Mouse (Mus musculus) 3T3-L1 (cell line): ENCODE measurements around the gene Golgb1.

Experiments used
- DNase-seq: peaks from one replicate; pipeline ENCODE4 v3.0.0-alpha.2; 2015; ENCODE audit warnings: low read depth, low spot score

Golgb1 gene

DNA sequence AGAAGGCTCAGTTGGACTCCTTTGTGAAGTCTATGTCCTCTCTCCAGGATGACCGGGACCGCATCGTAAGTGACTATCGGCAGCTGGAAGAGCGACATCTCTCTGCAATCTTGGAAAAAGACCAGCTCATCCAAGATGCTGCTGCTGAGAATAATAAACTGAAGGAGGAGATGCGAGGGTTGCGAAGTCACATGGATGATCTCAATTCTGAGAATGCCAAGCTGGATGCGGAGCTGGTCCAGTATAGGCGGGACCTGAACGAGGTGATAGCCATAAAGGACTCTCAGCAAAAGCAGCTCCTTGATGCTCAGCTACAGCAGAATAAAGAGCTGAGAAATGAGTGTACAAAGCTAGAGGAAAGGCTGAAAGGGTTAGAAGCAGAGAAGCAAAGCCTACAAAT is 43.6 kb downstream of the Golgb1 start:
- DNase-seq = no peak

DNA sequence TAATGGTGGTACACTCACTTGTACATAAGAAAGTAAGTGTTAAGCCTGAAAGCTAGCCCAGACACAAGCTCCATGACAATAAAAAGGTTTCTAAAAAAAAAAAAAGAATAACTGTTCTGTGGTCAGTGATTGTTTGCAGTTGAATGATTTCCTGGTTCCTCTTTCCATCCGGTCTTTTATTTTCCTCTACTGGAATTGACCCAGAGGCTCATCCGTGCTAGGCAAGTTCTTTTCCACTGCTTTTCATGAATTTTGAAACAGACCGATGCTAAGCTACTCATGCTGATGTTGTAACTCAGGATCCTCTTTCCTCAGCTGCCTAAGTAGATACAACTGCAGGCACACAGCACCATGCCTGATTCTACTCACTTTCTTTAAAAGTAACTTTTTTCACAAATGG is 45.5 kb downstream of the Golgb1 start:
- DNase-seq = no peak

DNA sequence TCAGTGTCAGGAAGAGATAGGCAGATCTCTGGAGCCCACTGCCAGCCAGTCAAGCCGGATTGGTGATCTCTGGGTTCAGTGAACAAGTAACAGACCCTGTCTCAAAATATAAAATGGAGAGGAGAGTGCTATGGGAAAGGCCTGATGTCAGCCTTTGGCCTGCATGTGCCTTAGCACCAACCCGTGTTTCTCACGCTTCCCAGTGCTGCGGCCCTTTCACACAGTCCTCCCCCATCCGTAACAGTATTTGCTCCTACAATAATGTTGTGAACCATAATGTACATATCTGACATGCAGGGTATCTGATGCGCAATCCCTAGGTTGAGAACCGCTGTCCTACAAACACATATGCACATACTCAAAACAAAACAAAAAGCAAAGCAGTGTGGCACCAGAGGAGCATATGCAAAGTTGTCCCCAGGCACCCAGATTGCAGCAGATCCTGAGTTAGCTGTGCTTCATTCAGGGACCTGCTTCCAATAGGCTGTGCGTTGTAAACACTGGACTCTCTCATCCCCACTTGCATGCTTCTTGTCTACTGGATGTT is 46.2 kb downstream of the Golgb1 start:
- no peak for DNase-seq

DNA sequence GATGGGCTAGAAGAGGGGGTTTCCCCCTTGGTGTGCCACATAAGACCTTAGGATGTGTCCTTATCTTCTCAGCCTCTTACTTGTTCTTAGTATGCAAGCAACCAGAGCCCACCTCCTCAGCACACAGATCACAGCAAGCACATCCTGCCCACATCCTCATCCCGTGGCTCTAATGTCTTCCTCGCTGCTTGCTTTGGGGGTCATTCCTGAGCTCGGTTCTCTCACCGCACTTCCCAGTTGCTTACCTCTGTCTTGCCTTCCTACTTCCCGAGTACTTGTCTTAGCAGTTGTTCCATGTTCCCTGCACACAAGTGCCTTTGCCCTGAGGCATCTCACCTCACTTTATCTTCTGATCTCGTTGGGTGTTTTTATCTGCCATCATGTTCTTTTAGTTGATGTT is 47.0 kb downstream of the Golgb1 start:
- no peak for DNase-seq

DNA sequence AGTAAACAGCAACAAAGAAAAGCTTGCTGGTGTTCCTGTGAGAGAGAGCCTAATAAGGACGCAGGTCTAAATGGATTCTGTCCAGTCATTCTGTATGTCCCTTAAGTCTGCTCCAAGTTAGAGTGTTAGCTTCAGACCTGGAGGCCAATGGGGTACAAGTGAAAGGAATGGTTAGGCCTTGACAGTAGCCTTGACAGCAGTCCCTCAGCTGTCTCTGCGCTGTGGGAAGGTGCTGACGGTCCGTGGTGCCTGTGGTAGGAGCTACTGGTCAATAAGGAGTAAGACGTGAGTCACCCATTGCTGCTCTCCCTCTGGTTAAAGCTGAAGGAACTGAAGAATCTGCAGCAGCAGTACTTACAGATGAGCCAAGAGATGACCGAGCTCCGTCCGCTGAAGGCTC is 49.4 kb downstream of the Golgb1 start:
- DNase-seq = no peak

DNA sequence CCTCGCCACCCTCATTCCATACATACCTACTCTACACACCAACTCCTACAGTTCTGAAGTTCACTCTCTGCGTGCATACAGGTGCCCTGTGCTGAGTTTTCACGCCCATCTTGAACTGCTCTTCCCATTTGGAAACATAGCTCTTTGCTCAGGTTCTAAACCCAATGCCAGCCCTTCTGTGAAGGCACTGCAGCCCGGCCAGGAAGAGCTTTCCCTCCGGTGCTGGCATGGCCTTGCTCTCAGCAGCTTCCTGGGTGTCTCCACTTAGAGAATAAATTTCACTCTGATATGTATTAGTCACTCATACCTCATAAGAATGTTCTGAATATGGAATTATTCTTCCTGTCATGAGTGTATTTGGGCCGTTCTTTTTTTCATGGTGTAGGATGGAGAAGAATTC is 50.4 kb downstream of the Golgb1 start:
- DNase-seq = no peak

DNA sequence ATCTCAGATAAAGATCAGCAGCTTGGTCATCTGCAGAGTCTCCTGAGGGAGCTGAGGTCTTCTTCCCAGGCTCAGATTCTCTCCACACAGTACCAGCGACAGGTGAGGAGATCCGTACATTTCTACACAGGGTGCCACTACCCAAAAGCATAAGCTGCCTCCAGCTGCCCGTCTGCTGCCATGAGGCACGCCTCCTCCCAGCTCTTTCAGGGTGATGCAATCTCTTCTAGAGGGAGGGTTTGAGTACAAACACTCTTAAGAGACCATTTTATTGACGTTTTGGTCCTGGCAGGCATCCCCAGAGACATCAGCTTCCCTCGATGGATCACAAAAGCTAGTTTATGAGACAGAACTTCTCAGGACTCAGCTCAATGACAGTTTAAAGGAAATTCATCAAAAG is 50.9 kb downstream of the Golgb1 start:
- DNase-seq = no peak

DNA sequence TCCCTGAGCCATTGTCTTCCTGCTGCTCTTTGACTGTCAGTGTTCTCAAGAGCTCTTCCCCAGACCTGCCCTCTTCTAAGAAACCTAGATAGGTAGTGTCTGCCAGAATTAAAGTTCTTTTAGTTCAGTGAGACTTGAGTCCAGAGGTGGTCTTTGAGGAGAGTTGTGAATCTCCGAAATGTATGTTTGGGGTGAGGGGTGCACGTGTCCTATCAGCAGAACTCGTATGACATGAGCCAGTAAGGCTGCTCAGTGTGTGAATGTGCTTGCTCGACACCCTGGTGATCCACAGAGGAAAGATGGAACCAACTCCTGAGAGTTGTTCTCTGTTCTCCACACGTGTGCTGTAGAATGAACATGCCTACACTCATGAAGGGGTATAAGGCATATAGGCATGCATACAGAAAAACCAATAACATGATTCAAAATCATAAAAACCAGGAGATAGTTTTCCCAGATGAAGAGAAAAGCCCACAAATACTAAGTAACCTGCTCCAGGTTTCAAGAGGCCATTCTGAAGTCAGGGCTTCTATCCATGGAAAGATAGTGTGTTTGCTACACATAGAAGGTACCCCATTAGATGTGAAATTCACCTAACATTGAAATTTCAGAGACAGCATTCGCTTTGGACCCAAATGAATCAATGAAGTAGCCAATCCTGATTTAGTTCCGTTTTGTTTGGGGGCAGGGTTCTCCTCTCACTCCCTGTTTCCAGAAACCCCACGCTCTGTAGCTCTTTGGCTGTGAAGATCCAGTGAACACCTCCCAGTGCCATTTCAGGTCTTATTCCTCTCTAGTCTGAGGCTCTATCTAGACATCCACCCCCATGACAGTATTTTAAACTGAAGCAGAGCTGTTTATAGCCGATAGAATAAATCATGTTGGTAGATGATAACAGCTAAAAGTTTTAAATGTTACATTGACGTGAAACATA is 51.8 kb downstream of the Golgb1 start:
- DNase-seq = no peak

DNA sequence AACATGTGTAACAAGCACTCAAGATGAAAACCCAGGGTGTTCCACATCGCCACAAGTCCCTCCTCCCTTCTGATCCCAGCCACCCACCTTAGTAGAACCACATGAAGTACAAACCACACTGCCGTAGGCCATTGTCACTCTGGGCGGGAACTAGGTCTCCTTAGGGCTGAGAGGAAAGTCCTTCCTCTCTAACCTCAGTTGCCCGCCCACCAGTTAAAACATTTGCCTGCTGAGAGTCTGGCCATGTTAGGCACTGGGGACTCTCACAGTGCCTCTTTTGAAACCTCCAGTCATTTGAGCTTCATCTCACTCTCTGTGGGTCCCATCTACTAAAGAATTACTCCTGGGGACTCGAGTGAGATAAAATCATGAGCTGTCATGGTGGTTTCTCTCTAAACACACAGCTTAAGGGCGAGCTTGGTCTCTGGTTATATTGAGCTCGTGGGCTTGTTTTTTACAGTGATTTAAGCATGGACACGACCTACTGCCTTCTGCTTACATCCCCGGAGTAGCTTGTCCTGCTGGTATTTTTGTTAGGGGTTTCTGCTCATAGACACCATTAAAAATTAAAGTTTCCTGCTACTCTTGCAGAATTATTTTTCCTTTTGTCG is 52.7 kb downstream of the Golgb1 start:
- DNase-seq = no peak

DNA sequence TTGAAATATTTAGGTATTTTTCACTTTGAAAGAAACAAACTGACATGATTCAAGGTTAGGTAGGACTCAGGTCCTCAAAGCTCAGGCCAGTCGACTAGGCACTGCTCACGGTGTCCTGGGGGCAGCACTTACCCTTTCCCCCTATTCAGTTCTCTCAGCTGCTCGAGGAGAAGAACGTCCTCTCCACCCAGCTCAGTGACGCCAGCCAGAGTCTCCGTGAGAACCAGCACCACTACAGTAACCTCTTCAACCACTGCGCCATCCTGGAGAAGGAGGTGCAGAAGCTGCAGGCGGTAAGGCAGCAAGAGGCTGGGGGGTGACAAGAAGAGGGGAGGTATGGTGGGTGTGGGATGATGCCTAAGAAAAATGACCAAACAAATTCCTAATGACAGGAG is 53.2 kb downstream of the Golgb1 start:
- DNase-seq = no peak

DNA sequence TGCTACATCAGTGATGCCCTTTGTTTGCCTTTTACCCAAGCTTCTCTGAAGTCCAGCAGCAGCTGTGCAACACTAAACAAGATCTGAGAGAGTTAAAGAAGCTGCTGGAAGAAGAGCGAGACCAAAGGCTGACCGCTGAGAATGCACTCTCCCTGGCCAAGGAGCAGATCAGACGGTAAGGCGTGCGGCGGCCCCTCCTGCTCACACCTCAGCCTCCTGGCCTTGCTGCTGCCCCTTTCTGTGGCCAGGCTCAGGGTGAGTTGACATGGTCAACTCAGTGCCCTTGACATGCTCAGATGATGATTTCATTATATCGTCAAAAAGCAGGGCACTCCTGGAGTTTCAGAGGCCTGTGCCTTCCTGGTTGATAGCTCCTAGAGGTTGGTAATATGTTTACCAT is 54.3 kb downstream of the Golgb1 start:
- no peak for DNase-seq

DNA sequence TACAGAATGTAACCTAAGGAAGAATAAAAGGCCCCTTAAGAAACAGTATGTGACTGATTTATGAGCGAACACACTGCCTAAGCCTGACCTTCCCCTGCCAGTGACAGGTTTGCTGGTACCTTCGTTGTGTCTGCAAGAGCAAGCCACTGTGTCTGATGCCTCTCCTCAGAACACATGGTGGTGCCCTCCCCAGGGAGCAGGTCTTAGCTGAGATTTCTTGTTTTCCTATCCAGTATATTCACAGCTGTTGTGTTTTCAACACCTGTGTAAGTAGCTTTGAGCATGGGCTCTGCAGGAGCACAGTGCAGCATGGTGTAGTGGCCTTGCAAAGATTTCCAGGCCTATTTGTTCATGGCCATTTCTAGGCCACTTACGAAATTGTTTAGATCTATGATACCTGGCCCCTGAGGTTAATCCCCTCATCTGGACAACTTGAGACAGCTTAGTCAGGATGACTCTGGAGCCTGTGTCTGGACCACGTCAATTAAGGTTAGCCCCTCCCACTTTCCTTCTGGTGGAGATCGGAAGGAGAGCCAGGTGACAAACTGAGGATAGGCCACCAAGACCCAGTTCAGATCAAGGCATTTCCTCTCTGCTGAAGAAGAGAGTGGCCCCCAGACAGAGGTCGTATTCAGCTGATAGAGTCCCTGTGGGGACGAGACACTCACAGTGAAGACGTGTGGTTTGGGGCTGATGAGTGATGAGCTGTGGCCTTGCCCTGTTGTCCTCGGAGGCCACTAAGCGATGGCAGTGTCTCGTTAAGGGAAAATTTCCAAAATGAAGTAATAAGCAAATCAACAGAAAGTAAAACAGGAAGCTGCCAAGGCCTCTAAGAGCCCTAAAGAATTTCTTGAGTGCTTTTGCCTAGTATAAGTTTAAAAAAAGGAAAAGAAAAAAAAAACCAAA is 55.5 kb downstream of the Golgb1 start:
- DNase-seq = no peak

DNA sequence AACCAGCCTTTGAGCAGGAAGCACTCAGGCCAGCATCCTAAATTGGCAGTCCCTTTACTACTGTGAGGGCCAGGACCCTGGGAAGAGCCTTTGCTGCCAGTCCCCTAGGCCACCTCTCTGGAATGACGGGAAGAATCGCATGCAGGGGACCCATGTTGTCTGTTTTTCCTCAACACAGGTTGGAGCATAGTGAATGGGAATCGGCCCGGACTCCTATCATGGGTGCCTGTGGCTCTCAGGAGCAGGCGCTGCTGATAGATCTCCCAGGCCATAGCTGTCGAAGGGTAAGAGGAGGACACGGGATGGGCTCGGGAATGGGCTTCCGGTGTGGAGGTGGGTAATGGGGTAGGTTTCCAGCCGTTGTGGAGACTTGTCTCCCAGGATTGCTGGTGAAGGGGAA is 56.4 kb downstream of the Golgb1 start:
- DNase-seq = no peak

DNA sequence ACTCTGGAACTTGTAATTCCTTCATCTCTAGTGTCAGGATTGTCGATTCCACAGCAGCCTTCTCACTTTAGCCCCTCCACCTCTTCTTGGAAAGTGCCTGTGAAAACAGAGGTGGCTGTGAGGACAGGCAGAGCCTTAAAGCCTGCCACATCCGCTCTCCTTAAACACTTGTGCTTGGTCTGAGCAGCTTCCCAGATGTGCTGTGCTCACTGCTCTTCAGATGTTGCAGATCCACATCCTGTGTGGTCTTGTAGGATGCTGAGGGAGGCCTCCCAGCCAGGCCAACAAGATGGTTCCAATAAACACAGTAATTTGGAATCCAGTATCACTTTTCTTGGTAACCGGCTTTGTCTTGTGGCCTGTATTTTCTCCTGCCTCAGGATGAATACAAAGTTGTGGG is 57.0 kb downstream of the Golgb1 start:
- DNase-seq = no peak

DNA sequence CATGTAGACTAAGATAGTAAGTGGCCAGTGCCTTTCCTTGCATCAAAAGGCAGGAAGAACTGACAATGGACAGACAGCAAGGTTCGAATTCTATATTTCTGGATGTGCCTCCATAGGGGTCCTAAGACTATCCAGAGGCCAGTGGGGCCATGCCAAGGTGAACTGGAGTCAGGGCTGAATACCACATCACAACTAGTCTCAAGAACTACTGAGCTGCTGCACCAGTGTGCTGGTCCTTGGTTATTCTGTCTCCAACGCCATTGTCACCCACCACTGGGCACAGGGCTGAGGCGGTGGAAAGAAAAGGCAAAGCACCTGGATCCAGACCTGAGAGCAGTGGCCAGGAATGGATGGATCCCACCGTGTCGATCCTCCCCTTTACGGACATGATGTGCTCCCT is 57.6 kb downstream of the Golgb1 start:
- DNase-seq = no peak

DNA sequence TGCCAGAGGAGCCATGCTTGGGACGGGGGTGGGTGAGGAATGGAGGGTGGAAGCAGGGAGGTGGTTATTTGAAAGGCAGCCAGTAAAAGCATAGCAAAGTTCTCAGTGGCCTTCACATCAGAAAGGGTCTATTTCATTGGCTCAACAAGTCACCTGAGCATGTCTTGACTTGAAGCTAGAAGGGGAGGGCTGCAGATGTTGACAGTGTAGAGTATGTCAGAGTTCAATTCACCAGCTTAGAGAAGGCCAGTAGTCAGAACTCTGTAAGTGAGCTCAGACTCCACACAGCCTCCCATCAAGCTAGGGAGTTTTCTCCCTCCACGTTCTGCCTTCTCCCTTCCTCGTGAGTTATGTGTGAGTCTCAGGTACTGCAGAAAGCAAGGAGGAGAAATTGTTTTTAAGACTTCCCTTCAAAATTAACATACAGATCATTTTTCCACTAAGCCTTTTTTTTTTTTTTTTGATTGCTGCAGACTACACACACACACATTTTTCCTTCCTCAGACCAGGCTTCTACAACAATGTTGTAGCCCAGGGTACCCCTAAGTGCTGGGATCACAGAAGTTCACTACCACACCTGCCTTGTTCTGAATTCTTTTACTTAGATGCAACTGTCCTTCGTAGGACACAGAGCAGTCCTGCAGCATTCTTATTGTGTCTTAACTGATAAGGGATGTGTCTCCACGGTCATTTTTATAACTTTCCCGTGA is 59.3 kb downstream of the Golgb1 start:
- DNase-seq = peak; percentile 53

DNA sequence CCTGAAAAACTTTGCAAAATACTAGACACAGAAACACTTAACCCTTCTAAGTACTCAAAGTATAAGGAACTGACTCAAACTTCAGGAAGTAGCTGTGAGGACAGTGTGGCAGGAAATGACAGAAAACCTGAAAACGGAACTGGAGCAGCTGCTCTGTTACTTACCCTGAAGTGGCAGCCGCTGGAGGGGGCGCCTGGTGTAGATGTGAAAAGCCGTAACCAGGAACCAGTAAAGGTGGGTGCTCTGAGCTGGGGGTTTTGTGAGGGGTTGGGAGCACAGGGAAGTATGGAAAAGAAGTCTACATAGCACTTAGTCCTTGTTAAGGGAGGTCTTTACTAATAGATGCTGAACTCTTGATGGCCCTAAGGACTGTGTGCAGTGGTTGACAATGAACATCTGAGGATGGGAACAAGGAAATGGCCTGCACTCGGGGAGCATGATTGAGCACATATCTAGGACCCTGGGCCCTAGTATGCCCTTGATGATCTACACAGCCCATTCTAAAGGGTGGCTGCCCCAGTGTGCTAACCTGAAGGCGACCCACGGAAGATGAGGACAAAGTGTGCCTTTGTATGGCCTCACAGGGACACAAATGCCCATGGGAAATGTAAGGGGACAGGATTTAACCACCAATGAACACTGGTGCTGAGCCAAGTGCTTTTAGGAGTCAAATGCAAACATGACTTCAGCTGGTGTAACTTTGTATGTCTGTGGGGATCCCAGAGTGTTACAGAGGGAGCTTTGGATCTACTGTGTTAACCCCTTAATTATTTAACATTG is 60.1 kb downstream of the Golgb1 start, which contains the start of gene Hcls1:
Gene Hcls1 (plus strand): TSS at position 143 of the 780 bp plus-strand sequence.
- no peak for DNase-seq

DNA sequence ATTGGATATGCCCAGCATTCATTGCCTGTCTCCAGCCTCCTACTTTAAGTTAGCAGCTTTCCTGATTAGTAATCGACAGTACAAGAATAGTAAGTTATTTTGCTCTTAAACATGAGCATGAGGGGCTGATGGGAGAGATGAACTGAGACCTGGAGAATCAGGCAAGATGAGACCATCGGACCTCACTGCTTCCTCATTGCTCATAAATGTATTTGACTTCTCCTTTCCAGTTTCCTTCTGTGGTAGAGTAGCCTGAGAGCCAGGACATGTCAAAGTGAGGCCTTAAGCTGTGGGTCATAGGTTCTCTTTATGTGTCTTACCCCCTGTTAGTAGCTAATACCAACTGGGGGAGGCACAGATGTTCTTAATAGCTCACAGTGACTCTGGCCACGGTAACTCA is 60.9 kb downstream of the Golgb1 start:
- DNase-seq = no peak

DNA sequence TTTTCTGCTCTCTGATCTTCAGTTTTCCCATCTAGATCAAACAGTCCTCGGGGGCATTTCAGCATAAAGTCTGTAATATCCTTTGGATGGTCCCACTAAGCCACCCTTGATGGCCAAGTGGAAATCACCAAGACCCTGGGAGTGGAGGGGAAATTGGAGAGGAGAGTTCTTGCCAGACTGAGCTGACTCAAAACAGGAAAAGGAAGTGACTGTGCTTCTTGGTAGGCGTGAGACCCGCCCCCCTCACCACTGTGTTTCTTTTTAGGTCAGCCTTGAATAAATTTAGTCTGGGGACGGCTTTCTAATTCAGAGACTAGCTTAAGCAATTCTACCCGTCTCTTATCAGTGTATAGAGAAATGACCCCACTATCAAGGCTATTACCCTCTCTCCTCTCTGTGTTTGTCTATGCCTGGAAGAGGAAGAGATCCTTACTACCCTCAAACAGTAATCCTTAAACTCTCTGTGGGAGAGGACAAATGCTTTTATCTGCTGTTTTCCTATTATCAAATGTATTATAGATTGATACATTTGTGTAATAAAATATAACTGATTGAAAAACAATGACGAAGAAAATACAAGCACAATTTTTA is 66.3 kb downstream of the Golgb1 start:
- no peak for DNase-seq

DNA sequence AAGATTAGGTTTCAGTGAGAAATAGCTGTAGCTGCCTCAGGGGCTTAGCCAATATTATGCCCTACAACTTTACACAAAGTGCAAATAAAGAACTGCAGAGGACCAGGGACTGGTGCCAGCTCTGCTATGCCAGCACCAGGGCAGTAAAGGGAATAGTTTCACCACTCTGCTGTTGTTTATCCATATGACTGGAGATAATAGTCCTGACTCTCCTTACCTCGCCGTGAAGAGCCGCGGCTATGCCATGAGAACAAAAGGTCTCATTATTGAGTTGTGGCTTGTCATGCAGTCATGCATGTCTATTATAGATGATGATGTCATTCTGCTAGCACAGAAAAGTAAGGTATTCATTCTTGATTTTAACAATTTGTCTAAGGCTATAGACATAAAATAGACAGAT is 67.0 kb downstream of the Golgb1 start:
- DNase-seq = no peak
